Mouse (Mus musculus) heart, postnatal 4 days (tissue): Measurements from ENCODE around the gene Mphosph10. TPM values are rescaled to one million over a fixed set of nuclear protein-coding genes. Genes with fewer than 3 reads are reported as not detected.
A peak's percentile ranks its signal among the peaks of the same experiment; 100 is the strongest.

ENCODE experiments used
- DNase-seq: peaks from one replicate; pipeline ENCODE4 v3.0.0; 2021
- total RNA-seq, 2 experiments: library from RNA; stranded (reverse); gene quantifications; 2 replicates each; pipeline ENCODE4 v1.2.3; 2021

Gene Mphosph10
- total RNA-seq, 2 experiments from 2014 or later, result 16.6 to 17.4 TPM

DNA sequence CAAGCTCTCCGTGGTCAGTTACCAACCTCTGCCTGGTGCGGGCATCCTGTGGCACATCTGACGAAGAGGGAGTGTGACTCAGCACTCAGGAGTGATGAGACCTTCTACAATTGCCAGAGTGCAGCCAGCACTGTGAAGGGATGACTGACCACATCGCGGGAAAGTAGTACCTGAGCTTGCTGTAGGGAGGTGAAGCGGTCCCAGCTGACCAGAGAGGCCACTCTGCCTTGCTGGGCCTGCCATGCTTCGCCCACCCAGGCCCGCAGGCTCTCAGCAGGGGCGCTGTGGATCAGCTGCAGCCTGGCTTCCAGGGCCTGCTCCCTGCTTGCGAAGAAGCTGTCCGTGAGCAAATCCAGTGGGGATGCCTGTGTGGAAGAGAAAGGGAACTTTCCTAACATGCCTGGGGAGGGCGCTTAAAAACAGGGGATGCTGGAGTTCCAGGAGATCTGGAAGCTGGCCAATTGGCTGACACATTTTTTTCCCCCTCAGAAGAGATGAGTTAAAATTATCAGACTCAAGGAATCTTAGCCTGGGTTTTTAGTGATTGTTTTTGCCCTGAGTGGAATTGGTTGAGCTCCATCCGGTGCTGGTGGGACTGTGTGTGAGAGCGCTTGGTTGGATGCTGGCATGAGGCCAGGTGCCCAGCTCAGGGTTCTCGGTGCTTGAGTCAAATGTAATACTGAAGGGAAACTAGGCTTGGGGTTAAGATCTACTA is 42.8 kb downstream of the Mphosph10 start:
- DNase-seq, result no peak

DNA sequence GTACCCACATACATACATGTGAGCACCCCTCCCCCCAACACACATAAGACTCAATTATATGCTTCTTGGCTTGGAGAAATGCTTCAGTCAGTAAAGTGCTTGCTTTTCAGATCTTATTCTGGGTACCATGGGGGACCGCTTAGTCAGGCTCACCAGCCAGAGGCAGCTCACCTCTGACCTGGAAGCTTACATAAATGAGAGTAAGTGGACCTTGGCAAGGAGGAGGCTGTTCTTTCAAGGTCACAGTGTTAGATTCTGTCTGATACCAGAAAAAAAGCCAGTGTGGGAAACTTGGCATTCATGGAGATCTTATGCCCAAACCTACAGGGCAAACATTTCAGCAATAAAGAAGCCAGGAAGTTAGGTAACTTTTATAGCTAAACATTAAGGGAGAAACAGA is 44.3 kb downstream of the Mphosph10 start:
- DNase-seq, result no peak

GRCm38 (mm10) chr7:64332686-64333085 is 59.4 kb downstream of the Mphosph10 start:
- DNase-seq, result no peak

- DNase-seq, result no peak
Observed at GRCm38 (mm10) chr7:64331309-64331708, 60.8 kb downstream of the Mphosph10 start.

GRCm38 (mm10) chr7:64327486-64327885 is 64.6 kb downstream of the Mphosph10 start:
- no peak for DNase-seq

GRCm38 (mm10) chr7:64326892-64327291 is 65.2 kb downstream of the Mphosph10 start:
- peak; percentile 91 for DNase-seq

Other genes with a start within 250 kb of the Mphosph10 start
- not detected for gene Trpm1, start 238.4 kb downstream of the Mphosph10 start, total RNA-seq
- gene Mtmr10, start 104.6 kb downstream of the Mphosph10 start, total RNA-seq, result 10 to 100 TPM; 13.5 to 13.8 TPM
- gene Fan1, start 18.2 kb downstream of the Mphosph10 start, total RNA-seq, result 1 to 10 TPM; 6.6 to 7.2 TPM
- 100 to 1,000 TPM; 103 to 108 TPM for gene Mcee, start 339 bp upstream of the Mphosph10 start, total RNA-seq
- under 1 TPM; 0.23 to 0.31 TPM for gene Apba2, start 109.4 kb upstream of the Mphosph10 start, total RNA-seq